Mouse (Mus musculus) kidney, postnatal 0 days (tissue): ENCODE results near the gene Rbms1. TPM values are rescaled to one million over a fixed set of nuclear protein-coding genes. Genes with fewer than 3 reads are reported as not detected.

Experiments
- ATAC-seq: fragments of 200-750 bp; cut with Nextera tagmentation; replicated peaks from 2 replicates; pipeline ENCODE4 v1.8.0; 2017; ENCODE audit warnings: low read depth, moderate number of reproducible peaks, moderate TSS enrichment, moderate library complexity; ENCODE audit not compliant: low FRiP score
- DNase-seq: peaks from one replicate; pipeline ENCODE4 v3.0.0-alpha.2; 2016; ENCODE audit warnings: low spot score
- H3K27ac ChIP-seq: fragments of 300-500 bp; sonication (generic); 2 replicates; pipeline ENCODE4 v1.5.1; 2014; ENCODE audit warnings: mild to moderate bottlenecking
- H3K27me3 ChIP-seq: fragments of 300-500 bp; sonication (generic); 2 replicates; pipeline ENCODE4 v1.6.1; 2014; ENCODE audit warnings: low read length, mixed read lengths; ENCODE audit not compliant: insufficient read depth
- H3K36me3 ChIP-seq: fragments of 300-500 bp; sonication (generic); 2 replicates; pipeline ENCODE4 v1.6.1; 2014; ENCODE audit warnings: low read length, mixed read lengths; ENCODE audit not compliant: insufficient read depth
- H3K4me1 ChIP-seq: fragments of 300-500 bp; sonication (generic); replicated peaks from 2 replicates; pipeline ENCODE4 v1.6.1; 2014; ENCODE audit warnings: antibody characterized with exemption, low read length, mixed read lengths; ENCODE audit not compliant: insufficient read depth
- H3K4me2 ChIP-seq: fragments of 300-500 bp; sonication (generic); 2 replicates; pipeline ENCODE4 v1.6.1; 2014; ENCODE audit warnings: mild to moderate bottlenecking, low read length, moderate library complexity, mixed read lengths
- H3K4me3 ChIP-seq: fragments of 300-500 bp; sonication (generic); replicated peaks from 2 replicates; pipeline ENCODE4 v1.5.1; 2014; ENCODE audit warnings: low read depth, low read length
- H3K9ac ChIP-seq: fragments of 300-500 bp; sonication (generic); 2 replicates; pipeline ENCODE4 v1.6.1; 2014; ENCODE audit warnings: low read depth, low read length
- H3K9me3 ChIP-seq: fragments of 300-500 bp; sonication (generic); replicated peaks from 2 replicates; pipeline ENCODE4 v1.6.1; 2016; ENCODE audit warnings: low read length, inconsistent platforms, mixed read lengths
- CTCF ChIP-seq: IDR thresholded peaks from 2 replicates; pipeline ENCODE4 v1.5.1; 2016; ENCODE audit warnings: antibody characterized with exemption, low read depth, mild to moderate bottlenecking, moderate library complexity
- WGBS: fragments of 180-500 bp; shearing (Covaris S2); extraction: QIAGEN DNeasy Blood & Tissue Kit; methylation state at CpG from one replicate; pipeline ENCODE4 v1.1.7; 2014; 5-methylcytosine and 5-hydroxymethylcytosine counted together
- polyA plus RNA-seq: library from polyadenylated mRNA; unstranded; fragments of >200 nt; fragmentation: Nextera tagmentation; extraction: Ambion mirVana; gene quantifications from 2 replicates; pipeline ENCODE4 v1.2.1, GENCODE M21; 2015

Rbms1 gene
- polyA plus RNA-seq, 1 experiment from 2014 or later = 92.5 TPM

GRCm38 (mm10) chr2:60910820-60911219, 52.2 kb downstream of the Rbms1 start:
- no peak overlapping the region for H3K9ac ChIP-seq
- no peak for DNase-seq
- WGBS = 61% methylated on average over 6 of the region's 6 CpGs
- ATAC-seq = no peak
- H3K27me3 ChIP-seq = no peaks in the 10 kb centered on the region
- 0 out of 2 replicates have a peak, but pooled peaks cover 15% of the 10 kb centered on the region for H3K4me1 ChIP-seq
- no peaks in the 10 kb centered on the region for H3K9me3 ChIP-seq
- H3K36me3 ChIP-seq = no peaks in the 10 kb centered on the region
- H3K4me2 ChIP-seq = no peak overlapping the region
- H3K27ac ChIP-seq = no peak overlapping the region
- no peak for TF ChIP-seq CTCF
- no peak overlapping the region for H3K4me3 ChIP-seq

- 85% methylated on average over 4 of the region's 4 CpGs for WGBS
- TF ChIP-seq CTCF = no peak
- H3K4me3 ChIP-seq = no peak overlapping the region
- H3K27ac ChIP-seq = no peak overlapping the region
- H3K36me3 ChIP-seq = no peaks in the 10 kb centered on the region
- H3K4me2 ChIP-seq = no peak overlapping the region
- H3K9me3 ChIP-seq = no peaks in the 10 kb centered on the region
- H3K4me1 ChIP-seq = 0 out of 2 replicates have a peak, but pooled peaks cover 17% of the 10 kb centered on the region
- H3K9ac ChIP-seq = no peak overlapping the region
- ATAC-seq (no peak), DNase-seq (no peak)
- H3K27me3 ChIP-seq = no peaks in the 10 kb centered on the region
Measured at GRCm38 (mm10) chr2:60908551-60908950, 54.4 kb downstream of the Rbms1 start.

GRCm38 (mm10) chr2:60908116-60908515, 54.9 kb downstream of the Rbms1 start:
- no peak for TF ChIP-seq CTCF
- Histone ChIP-seq H3K9me3 (no peaks in the 10 kb centered on the region), H3K9ac (no peak overlapping the region), H3K4me1 (0 out of 2 replicates have a peak, but pooled peaks cover 13% of the 10 kb centered on the region), H3K4me2 (no peak overlapping the region), H3K27me3 (no peaks in the 10 kb centered on the region), H3K4me3 (no peak overlapping the region), H3K36me3 (no peaks in the 10 kb centered on the region), H3K27ac (no peak overlapping the region)
- DNase-seq = no peak
- WGBS = 83% methylated on average over 12 of the region's 12 CpGs
- ATAC-seq = no peak

DNA sequence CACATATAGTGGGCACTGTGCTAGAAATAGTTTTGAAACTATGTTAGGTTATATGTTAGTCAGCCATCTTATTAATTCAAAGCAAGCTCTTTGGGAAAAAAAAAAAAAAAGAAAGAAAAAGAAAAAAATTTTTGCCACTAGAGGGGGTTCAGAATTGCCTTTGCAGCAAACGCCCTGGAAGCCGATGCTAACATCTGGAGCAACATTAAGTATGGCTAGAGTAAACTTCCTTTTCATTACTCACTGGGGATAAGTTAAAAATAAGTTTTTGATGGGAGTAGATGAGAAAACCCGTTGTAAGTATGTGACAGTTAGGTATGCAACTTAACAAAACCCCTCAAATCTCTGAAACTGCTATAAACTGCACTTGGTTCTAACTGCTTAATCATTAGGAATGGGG, 57.7 kb downstream of the Rbms1 start:
- peak overlapping the region; percentile 43; the same call in 1 of the 2 replicates for H3K27ac ChIP-seq
- WGBS = 12% methylated on average over 3 of the region's 3 CpGs

GRCm38 (mm10) chr2:60904141-60904540, 58.9 kb downstream of the Rbms1 start:
- no peak for DNase-seq
- 73% methylated on average over 5 of the region's 5 CpGs for WGBS
- TF ChIP-seq CTCF = no peak
- Histone ChIP-seq H3K4me2 (no peak overlapping the region), H3K4me3 (no peak overlapping the region), H3K4me1 (0 out of 2 replicates have a peak, but pooled peaks cover 5% of the 10 kb centered on the region), H3K9ac (no peak overlapping the region), H3K9me3 (no peaks in the 10 kb centered on the region), H3K36me3 (no peaks in the 10 kb centered on the region), H3K27ac (no peak overlapping the region), H3K27me3 (no peaks in the 10 kb centered on the region)
- ATAC-seq = no peak

More for the DNA sequence above, 57.7 kb downstream of the Rbms1 start:
- no peaks in the 10 kb centered on the region for H3K36me3 ChIP-seq
- 0 out of 2 replicates have a peak, but pooled peaks cover 5% of the 10 kb centered on the region for H3K4me1 ChIP-seq
- H3K4me2 ChIP-seq = no peak overlapping the region
- H3K27me3 ChIP-seq = no peaks in the 10 kb centered on the region
- DNase-seq = peak; percentile 93
- no peaks in the 10 kb centered on the region for H3K9me3 ChIP-seq
- no peak overlapping the region for H3K9ac ChIP-seq
- ATAC-seq = no peak
- H3K4me3 ChIP-seq = no peak overlapping the region
- peak; percentile 80 for TF ChIP-seq CTCF

DNA sequence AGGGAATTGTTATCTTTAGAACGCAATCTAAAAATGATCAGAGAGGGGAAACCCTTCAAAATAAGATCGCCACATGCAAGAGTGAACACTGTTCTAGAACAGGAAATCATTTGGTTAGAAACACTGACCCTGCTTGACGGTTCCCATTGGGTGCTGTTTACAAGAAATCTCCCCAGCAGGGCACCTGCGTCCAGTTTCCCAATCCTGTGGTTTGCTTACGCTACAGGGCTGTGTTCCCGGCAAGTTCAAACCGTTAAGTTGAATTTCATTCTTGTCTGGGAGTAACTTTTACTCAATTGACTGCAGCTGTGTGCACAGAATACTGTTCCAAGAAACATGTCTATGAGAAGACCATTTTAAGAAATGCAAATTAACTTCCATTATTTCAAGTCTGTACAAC, 59.5 kb downstream of the Rbms1 start:
- Histone ChIP-seq H3K27me3 (no peaks in the 10 kb centered on the region), H3K4me1 (0 out of 2 replicates have a peak, but pooled peaks cover 5% of the 10 kb centered on the region), H3K9ac (no peak overlapping the region), H3K4me2 (no peak overlapping the region), H3K36me3 (no peaks in the 10 kb centered on the region), H3K27ac (peak overlapping the region; percentile 3; the same call in 1 of the 2 replicates), H3K9me3 (no peaks in the 10 kb centered on the region), H3K4me3 (no peak overlapping the region)
- no peak for ATAC-seq
- peak; percentile 53 for DNase-seq
- WGBS = 50% methylated on average over 7 of the region's 7 CpGs
- no peak for TF ChIP-seq CTCF
